Comparison of ENCODE assay signal across 20 mouse cellular contexts in the genomic region with DNA sequence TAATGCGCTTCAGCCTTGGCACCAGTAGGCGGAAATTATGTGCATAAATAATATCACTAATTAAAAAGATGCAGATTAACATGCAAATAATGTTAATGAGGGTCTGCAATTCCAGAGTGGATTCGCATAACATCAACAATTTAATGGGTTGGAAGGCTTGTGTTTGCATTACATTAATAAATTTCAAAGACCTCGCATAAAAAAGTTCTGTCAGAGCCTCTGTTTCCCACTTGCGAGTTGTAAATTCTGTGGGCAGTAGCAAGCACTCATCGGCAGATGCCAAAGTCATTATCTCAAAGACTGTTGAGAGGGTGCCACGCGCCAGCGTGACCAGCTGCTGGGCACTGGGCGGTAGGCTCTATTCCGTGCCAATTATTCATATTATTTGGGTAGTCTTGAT.
DNase-seq lines count a peak whose midpoint lies in the region; ATAC-seq lines count a peak whose summit lies in the region.
"Had no signal": no experiment of that assay in that cellular context is flagged by ENCODE, and none has a peak within 500 bp of the region (broad histone marks: within the 10 kb centered on the region; RNA-seq: fewer than 3 reads in every experiment).

No protein-coding gene starts in this region.

- H3K27ac ChIP-seq in neural tube, embryonic 13.5 days (replicated peaks), result no peak overlapping the region
- H3K27ac ChIP-seq in hindbrain, embryonic 14.5 days, result no peak overlapping the region
- H3K27ac ChIP-seq in neural tube, embryonic 14.5 days (ENCODE audit: low read depth, low read length), result no peak overlapping the region
- H3K27ac ChIP-seq: intestine, embryonic 15.5 days; limb, embryonic 10.5 days had no signal

- peak; percentile 8 to 15 for DNase-seq in heart, adult 18-20 months
- no peak for DNase-seq in heart, postnatal 4 days
- DNase-seq in neural tube, embryonic 10.5 days (ENCODE audit: extremely low spot score, low spot score), result no peak
- DNase-seq in hindbrain, embryonic 14.5 days (ENCODE audit: low spot score), result peak; percentile 55
- DNase-seq in adipocyte (ENCODE audit: low spot score), result no peak
- no peak for DNase-seq in frontal cortex, adult 2 months (ENCODE audit: extremely low spot score in 1 of 2, low spot score in 1 of 2)
- DNase-seq: adrenal gland, adult 2 months; cerebellum, adult 9-11 months; embryo, embryonic 11 days; kidney, postnatal 36 days; lung, adult 18-20 months; lung, postnatal 36 days; right cerebral cortex, adult 18-20 months; thymus, postnatal 4 days had no signal

- H3K4me2 ChIP-seq in neural tube, embryonic 13.5 days, result no peak overlapping the region
- H3K4me2 ChIP-seq in hindbrain, embryonic 14.5 days (replicated peaks), result no peak overlapping the region
- no peak overlapping the region for H3K4me2 ChIP-seq in neural tube, embryonic 14.5 days (ENCODE audit: low read depth, low read length)
- H3K4me2 ChIP-seq: heart, embryonic 11.5 days; intestine, embryonic 15.5 days had no signal

- H3K9me3 ChIP-seq in neural tube, embryonic 13.5 days, result no peaks in the 10 kb centered on the region
- no peaks in the 10 kb centered on the region for H3K9me3 ChIP-seq in hindbrain, embryonic 14.5 days (ENCODE audit: control insufficient read depth, low read length)
- no peaks in the 10 kb centered on the region for H3K9me3 ChIP-seq in neural tube, embryonic 14.5 days (ENCODE audit: control insufficient read depth, low read length)
- H3K9me3 ChIP-seq: intestine, embryonic 15.5 days; limb, embryonic 10.5 days had no signal

- H3K9ac ChIP-seq in neural tube, embryonic 13.5 days, result no peak overlapping the region
- no peak overlapping the region for H3K9ac ChIP-seq in hindbrain, embryonic 14.5 days
- no peak overlapping the region for H3K9ac ChIP-seq in neural tube, embryonic 14.5 days (replicated peaks; ENCODE audit: low read depth, low read length)
- H3K9ac ChIP-seq: intestine, embryonic 15.5 days had no signal

- H3K27me3 ChIP-seq in neural tube, embryonic 13.5 days, result peaks cover 27% of the 10 kb centered on the region
- no peaks in the 10 kb centered on the region for H3K27me3 ChIP-seq in hindbrain, embryonic 14.5 days (ENCODE audit: control insufficient read depth, insufficient read depth, low read length)
- H3K27me3 ChIP-seq in neural tube, embryonic 14.5 days (ENCODE audit: control insufficient read depth, insufficient read depth, low read length), result peaks cover 4% of the 10 kb centered on the region; the same call in 1 of the 2 replicates
- H3K27me3 ChIP-seq: intestine, embryonic 15.5 days had no signal

- no peak overlapping the region for H3K4me3 ChIP-seq in neural tube, embryonic 13.5 days
- H3K4me3 ChIP-seq in hindbrain, embryonic 14.5 days (replicated peaks; ENCODE audit: low read length), result no peak overlapping the region
- H3K4me3 ChIP-seq in neural tube, embryonic 14.5 days (ENCODE audit: low read depth, low read length), result no peak overlapping the region
- H3K4me3 ChIP-seq: intestine, embryonic 15.5 days; limb, embryonic 10.5 days; myocyte had no signal

- H3K4me1 ChIP-seq in neural tube, embryonic 13.5 days (replicated peaks), result peaks cover 24% of the 10 kb centered on the region
- peaks cover 11% of the 10 kb centered on the region; the same call in 1 of the 2 replicates for H3K4me1 ChIP-seq in hindbrain, embryonic 14.5 days (replicated peaks; ENCODE audit: control insufficient read depth, insufficient read depth, low read length)
- no peaks in the 10 kb centered on the region for H3K4me1 ChIP-seq in neural tube, embryonic 14.5 days (ENCODE audit: control insufficient read depth, insufficient read depth, low read length)
- H3K4me1 ChIP-seq: intestine, embryonic 15.5 days had no signal

- H3K36me3 ChIP-seq in neural tube, embryonic 13.5 days, result no peaks in the 10 kb centered on the region
- H3K36me3 ChIP-seq in hindbrain, embryonic 14.5 days (replicated peaks; ENCODE audit: control insufficient read depth, insufficient read depth), result no peaks in the 10 kb centered on the region
- no peaks in the 10 kb centered on the region for H3K36me3 ChIP-seq in neural tube, embryonic 14.5 days (ENCODE audit: control insufficient read depth, insufficient read depth, low read length)
- H3K36me3 ChIP-seq: intestine, embryonic 15.5 days; limb, embryonic 10.5 days had no signal

- 36% methylated on average over 11 of the region's 11 CpGs for WGBS in neural tube, embryonic 13.5 days
- WGBS in hindbrain, embryonic 14.5 days, result 47% methylated on average over 11 of the region's 11 CpGs
- 38% methylated on average over 11 of the region's 11 CpGs for WGBS in neural tube, embryonic 14.5 days

- peak; percentile 78; the same call in 1 of the 2 replicates for ATAC-seq in neural tube, embryonic 13.5 days (ENCODE audit: low read depth)
- ATAC-seq in hindbrain, embryonic 14.5 days (ENCODE audit: low FRiP score), result no peak; the same call in 1 of the 2 replicates
- ATAC-seq in neural tube, embryonic 14.5 days (ENCODE audit: low read depth), result peak; percentile 84
- ATAC-seq: intestine, embryonic 15.5 days had no signal

Comparison
In these comparisons a context has a peak if more than half of its experiments do, and no peak if none do; other contexts are left out.
1. DNase-seq: peak in heart, adult 18-20 months (2 of 2) and hindbrain, embryonic 14.5 days (single experiment); none in heart, postnatal 4 days (single experiment), neural tube, embryonic 10.5 days (single experiment), adipocyte (single experiment) and frontal cortex, adult 2 months (0 of 2).